Mouse (Mus musculus) forebrain, embryonic 13.5 days (tissue): Measurements from ENCODE around the gene Spock1. TPM values are rescaled to one million over a fixed set of nuclear protein-coding genes. Genes with fewer than 3 reads are reported as not detected.

ENCODE experiments used
- ATAC-seq: fragments of 200-750 bp; cut with Nextera tagmentation; 2 replicates; pipeline ENCODE4 v1.8.0; 2017
- H3K27ac ChIP-seq: fragments of 300-500 bp; sonication (generic); 2 replicates; pipeline ENCODE4 v1.5.1; 2015; ENCODE audit warnings: inconsistent platforms, mild to moderate bottlenecking, moderate library complexity
- H3K27me3 ChIP-seq: fragments of 300-500 bp; sonication (generic); 2 replicates; pipeline ENCODE4 v1.6.1; 2015; ENCODE audit warnings: mild to moderate bottlenecking, inconsistent platforms
- H3K36me3 ChIP-seq: fragments of 300-500 bp; sonication (generic); 2 replicates; pipeline ENCODE4 v1.6.1; 2015; ENCODE audit warnings: mild to moderate bottlenecking, inconsistent platforms; ENCODE audit not compliant: poor library complexity, severe bottlenecking
- H3K4me1 ChIP-seq: fragments of 300-500 bp; sonication (generic); 2 replicates; pipeline ENCODE4 v1.6.1; 2015; ENCODE audit warnings: inconsistent platforms
- H3K4me2 ChIP-seq: fragments of 300-500 bp; sonication (generic); 2 replicates; pipeline ENCODE4 v1.6.1; 2015; ENCODE audit warnings: inconsistent platforms, mild to moderate bottlenecking, moderate library complexity
- H3K4me3 ChIP-seq: fragments of 300-500 bp; sonication (generic); 2 replicates; pipeline ENCODE4 v1.5.1; 2015; ENCODE audit warnings: mild to moderate bottlenecking, inconsistent platforms
- H3K9ac ChIP-seq: fragments of 300-500 bp; sonication (generic); 2 replicates; pipeline ENCODE4 v1.6.1; 2015; ENCODE audit warnings: mild to moderate bottlenecking, inconsistent platforms
- H3K9me3 ChIP-seq: fragments of 300-500 bp; sonication (generic); replicated peaks from 2 replicates; pipeline ENCODE4 v1.6.1; 2016; ENCODE audit warnings: inconsistent platforms
- WGBS: fragments of 180-500 bp; shearing (Covaris S2); methylation state at CpG from one replicate; pipeline ENCODE4 v1.1.7; 2015; 5-methylcytosine and 5-hydroxymethylcytosine counted together
- polyA plus RNA-seq: library from polyadenylated mRNA; unstranded; fragments of >200 nt; fragmentation: Nextera tagmentation; extraction: Ambion mirVana; gene quantifications from 2 replicates; pipeline ENCODE4 v1.2.1, GENCODE M21; 2015

Gene Spock1
- polyA plus RNA-seq, 1 experiment from 2014 or later = 13.2 TPM

GRCm38 (mm10) chr13:57440111-57440510 lies 468.0 kb downstream of the Spock1 start:
- no peak for ATAC-seq
- WGBS = 87% methylated on average over 7 of the region's 7 CpGs
- H3K4me1 ChIP-seq = peaks cover 3% of the 10 kb centered on the region; the same call in 1 of the 2 replicates

GRCm38 (mm10) chr13:57435726-57436220 lies 472.4 kb downstream of the Spock1 start:
- no peak for ATAC-seq
- Histone ChIP-seq H3K9me3 (no peaks in the 10 kb centered on the region), H3K36me3 (no peaks in the 10 kb centered on the region), H3K4me2 (no peak overlapping the region), H3K4me3 (no peak overlapping the region), H3K4me1 (peaks cover 3% of the 10 kb centered on the region; the same call in 1 of the 2 replicates), H3K9ac (no peak overlapping the region), H3K27ac (no peak overlapping the region), H3K27me3 (no peaks in the 10 kb centered on the region)
- WGBS = 77% methylated on average over 10 of the region's 10 CpGs

More at GRCm38 (mm10) chr13:57440111-57440510, 468.0 kb downstream of the Spock1 start:
- H3K9me3 ChIP-seq = no peaks in the 10 kb centered on the region
- no peak overlapping the region for H3K9ac ChIP-seq
- no peaks in the 10 kb centered on the region for H3K27me3 ChIP-seq
- H3K36me3 ChIP-seq = no peaks in the 10 kb centered on the region
- H3K27ac ChIP-seq = no peak overlapping the region
- H3K4me2 ChIP-seq = no peak overlapping the region
- H3K4me3 ChIP-seq = no peak overlapping the region

DNA sequence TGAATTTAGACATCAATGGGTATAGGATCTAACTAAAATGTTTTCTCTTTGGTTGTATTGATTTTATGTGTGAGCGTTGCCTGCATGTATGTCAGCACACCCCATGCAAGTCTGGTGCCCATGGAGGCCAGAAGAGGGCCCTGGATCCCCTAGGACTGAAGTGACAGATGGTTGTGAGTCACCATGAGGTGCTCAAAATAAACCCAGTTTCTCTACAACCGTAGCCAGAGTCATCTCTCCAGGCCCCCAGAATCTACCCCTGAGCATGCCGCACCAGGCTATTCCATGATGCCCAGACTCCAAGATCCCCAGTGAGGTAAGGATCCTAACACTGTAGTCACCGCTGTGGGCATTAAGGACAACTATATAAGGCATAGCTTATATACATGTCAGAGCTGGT lies 474.3 kb downstream of the Spock1 start:
- H3K4me2 ChIP-seq = no peak overlapping the region
- no peaks in the 10 kb centered on the region for H3K9me3 ChIP-seq
- peaks cover 3% of the 10 kb centered on the region; the same call in 1 of the 2 replicates for H3K4me1 ChIP-seq
- no peak for ATAC-seq
- WGBS = 95% methylated on average over 4 of the region's 4 CpGs
- H3K36me3 ChIP-seq = no peaks in the 10 kb centered on the region
- H3K27me3 ChIP-seq = no peaks in the 10 kb centered on the region
- no peak overlapping the region for H3K27ac ChIP-seq
- H3K9ac ChIP-seq = no peak overlapping the region
- H3K4me3 ChIP-seq = no peak overlapping the region

GRCm38 (mm10) chr13:57431815-57432214 lies 476.3 kb downstream of the Spock1 start:
- whole genome bisulfite sequencing = 93% methylated on average over 4 of the region's 4 CpGs
- Histone ChIP-seq H3K4me3 (no peak overlapping the region), H3K9ac (no peak overlapping the region), H3K4me2 (no peak overlapping the region), H3K36me3 (no peaks in the 10 kb centered on the region), H3K27me3 (no peaks in the 10 kb centered on the region), H3K9me3 (no peaks in the 10 kb centered on the region), H3K4me1 (peaks cover 3% of the 10 kb centered on the region; the same call in 1 of the 2 replicates), H3K27ac (no peak overlapping the region)
- ATAC-seq = no peak

DNA sequence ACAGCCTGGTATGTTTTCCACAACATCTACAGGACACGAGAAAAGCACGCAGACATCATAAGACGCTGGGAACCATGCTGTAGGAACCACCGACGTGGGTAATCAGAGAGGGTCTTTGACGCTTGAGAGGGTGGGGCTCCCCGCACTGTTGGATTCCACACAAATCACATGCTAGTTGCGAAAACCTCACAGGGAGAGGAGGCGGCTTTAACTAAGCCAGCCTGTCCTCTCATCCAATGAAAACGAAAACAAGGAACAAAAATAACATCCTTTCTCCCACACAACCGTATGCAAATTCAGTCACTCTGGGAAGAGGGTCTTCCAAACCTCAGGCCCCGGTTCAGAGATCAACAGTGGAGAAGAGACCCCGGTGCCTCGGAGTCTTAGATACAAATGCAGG lies 479.3 kb downstream of the Spock1 start:
- Histone ChIP-seq H3K4me1 (no peaks in the 10 kb centered on the region), H3K27me3 (no peaks in the 10 kb centered on the region), H3K4me2 (no peak overlapping the region), H3K27ac (no peak overlapping the region), H3K9me3 (no peaks in the 10 kb centered on the region), H3K4me3 (no peak overlapping the region), H3K9ac (no peak overlapping the region), H3K36me3 (no peaks in the 10 kb centered on the region)
- 77% methylated on average over 14 of the region's 14 CpGs for WGBS
- no peak for ATAC-seq

- Histone ChIP-seq H3K4me2 (no peak overlapping the region), H3K27me3 (no peaks in the 10 kb centered on the region), H3K4me1 (no peaks in the 10 kb centered on the region), H3K9ac (no peak overlapping the region), H3K4me3 (no peak overlapping the region), H3K27ac (no peak overlapping the region), H3K9me3 (no peaks in the 10 kb centered on the region), H3K36me3 (no peaks in the 10 kb centered on the region)
- WGBS = 94% methylated on average over 5 of the region's 5 CpGs
- no peak for ATAC-seq
These were observed 489.4 kb downstream of the Spock1 start for GRCm38 (mm10) chr13:57418781-57419180.

GRCm38 (mm10) chr13:57414716-57415115 lies 493.4 kb downstream of the Spock1 start:
- Histone ChIP-seq H3K9ac (no peak overlapping the region), H3K9me3 (no peaks in the 10 kb centered on the region), H3K27me3 (no peaks in the 10 kb centered on the region), H3K36me3 (no peaks in the 10 kb centered on the region), H3K4me1 (no peaks in the 10 kb centered on the region), H3K27ac (no peak overlapping the region), H3K4me2 (no peak overlapping the region), H3K4me3 (no peak overlapping the region)
- ATAC-seq = no peak
- 100% methylated on average over 1 of the region's 1 CpGs for WGBS

DNA sequence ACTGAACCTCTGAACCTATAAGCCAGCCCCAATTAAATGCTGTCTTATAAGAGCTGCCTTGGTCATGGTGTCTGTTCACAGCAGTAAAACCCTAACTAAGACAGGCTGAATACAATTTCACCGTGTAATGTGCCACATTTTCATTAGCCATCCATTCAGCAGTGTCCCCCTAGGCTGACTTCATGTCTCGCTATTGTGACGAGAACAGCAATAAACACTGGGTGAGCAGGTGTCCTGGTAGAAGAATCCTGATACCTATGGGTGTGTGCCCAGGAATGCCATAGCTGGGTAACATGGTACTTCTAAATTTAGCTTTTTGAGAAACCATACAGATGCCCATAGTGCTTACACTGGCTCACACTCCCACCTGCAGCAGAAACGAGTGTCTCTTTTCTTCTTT lies 500.5 kb downstream of the Spock1 start:
- no peaks in the 10 kb centered on the region for H3K27me3 ChIP-seq
- H3K4me1 ChIP-seq = no peaks in the 10 kb centered on the region
- WGBS = 86% methylated on average over 4 of the region's 4 CpGs
- no peak for ATAC-seq
- no peak overlapping the region for H3K27ac ChIP-seq
- H3K9me3 ChIP-seq = no peaks in the 10 kb centered on the region
- H3K4me3 ChIP-seq = no peak overlapping the region
- H3K9ac ChIP-seq = no peak overlapping the region
- H3K36me3 ChIP-seq = no peaks in the 10 kb centered on the region
- no peak overlapping the region for H3K4me2 ChIP-seq

DNA sequence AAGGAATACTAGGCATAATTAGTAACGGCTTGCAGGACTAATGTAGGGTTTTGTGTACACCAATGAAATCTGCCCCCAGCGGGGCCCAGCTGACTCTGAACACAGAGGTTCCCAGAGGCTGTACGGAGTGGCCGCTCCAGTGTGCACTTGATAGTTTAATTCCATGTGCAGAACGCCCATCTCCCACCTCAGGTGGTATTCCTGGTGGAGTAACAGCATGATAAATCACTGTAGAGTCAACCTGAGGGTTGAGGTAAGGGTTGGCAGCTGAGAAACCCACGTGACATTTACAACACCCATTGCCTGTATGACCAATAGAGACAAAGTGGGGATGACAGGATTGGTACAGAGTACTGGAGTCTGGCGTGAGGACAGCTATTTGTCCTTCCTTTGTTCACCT lies 505.7 kb downstream of the Spock1 start:
- H3K4me3 ChIP-seq = no peak overlapping the region
- no peaks in the 10 kb centered on the region for H3K36me3 ChIP-seq
- 90% methylated on average over 7 of the region's 7 CpGs for WGBS
- H3K4me2 ChIP-seq = no peak overlapping the region
- H3K27ac ChIP-seq = no peak overlapping the region
- H3K9me3 ChIP-seq = no peaks in the 10 kb centered on the region
- no peak overlapping the region for H3K9ac ChIP-seq
- H3K4me1 ChIP-seq = no peaks in the 10 kb centered on the region
- no peak for ATAC-seq
- H3K27me3 ChIP-seq = no peaks in the 10 kb centered on the region

GRCm38 (mm10) chr13:57372141-57372700 lies 535.9 kb downstream of the Spock1 start:
- H3K36me3 ChIP-seq = no peaks in the 10 kb centered on the region
- ATAC-seq = no peak
- H3K4me1 ChIP-seq = no peaks in the 10 kb centered on the region
- no peak overlapping the region for H3K4me2 ChIP-seq
- H3K9ac ChIP-seq = no peak overlapping the region
- H3K27me3 ChIP-seq = no peaks in the 10 kb centered on the region
- H3K9me3 ChIP-seq = no peaks in the 10 kb centered on the region; the same call in 1 of the 2 replicates
- H3K27ac ChIP-seq = no peak overlapping the region
- no peak overlapping the region for H3K4me3 ChIP-seq
- 91% methylated on average over 14 of the region's 14 CpGs for WGBS

Other genes starting within 250 kb of the Spock1 start
- 5.6 and 6.7 TPM in 2 replicates for gene Klhl3, start 205.3 kb upstream of the Spock1 start, polyA plus RNA-seq
- gene Hnrnpa0, start 220.2 kb upstream of the Spock1 start, polyA plus RNA-seq = 73.6 and 81.0 TPM in 2 replicates
- 66.5 and 73.2 TPM in 2 replicates for gene Idnk, start 249.3 kb upstream of the Spock1 start, polyA plus RNA-seq